Mouse (Mus musculus) liver, postnatal 0 days (tissue): ENCODE results near the gene Gcn1l1. TPM values are rescaled to one million over a fixed set of nuclear protein-coding genes. Genes with fewer than 3 reads are reported as not detected.

ENCODE experiments used
- ATAC-seq: fragments of 200-750 bp; cut with Nextera tagmentation; 2 replicates; pipeline ENCODE4 v1.8.0; 2017; ENCODE audit warnings: mild to moderate bottlenecking, moderate library complexity
- DNase-seq: peaks from one replicate; pipeline ENCODE4 v3.0.0-alpha.2; 2016
- H3K27ac ChIP-seq: fragments of 300-500 bp; sonication (generic); 2 replicates; pipeline ENCODE4 v1.5.1; 2014; ENCODE audit warnings: antibody characterized with exemption, moderate library complexity, mild to moderate bottlenecking, low read depth
- H3K27me3 ChIP-seq: fragments of 300-500 bp; sonication (generic); 2 replicates; pipeline ENCODE4 v1.6.1; 2014; ENCODE audit warnings: low read length, control low read depth, mixed read lengths; ENCODE audit not compliant: insufficient read depth
- H3K36me3 ChIP-seq: fragments of 300-500 bp; sonication (generic); replicated peaks from 2 replicates; pipeline ENCODE4 v1.6.1; 2014; ENCODE audit warnings: mild to moderate bottlenecking, control low read depth, low read length, moderate library complexity, mixed read lengths; ENCODE audit not compliant: insufficient read depth
- H3K4me1 ChIP-seq: fragments of 300-500 bp; sonication (generic); 2 replicates; pipeline ENCODE4 v1.6.1; 2014; ENCODE audit warnings: antibody characterized with exemption, mild to moderate bottlenecking, control low read depth; ENCODE audit not compliant: insufficient read depth
- H3K4me2 ChIP-seq: fragments of 300-500 bp; sonication (generic); 2 replicates; pipeline ENCODE4 v1.6.1; 2014; ENCODE audit warnings: low read depth, mild to moderate bottlenecking, low read length, moderate library complexity, mixed read lengths
- H3K4me3 ChIP-seq: fragments of 300-500 bp; sonication (generic); 2 replicates; pipeline ENCODE4 v1.5.1; 2014; ENCODE audit warnings: low read depth, low read length
- H3K9ac ChIP-seq: fragments of 300-500 bp; sonication (generic); replicated peaks from 2 replicates; pipeline ENCODE4 v1.6.1; 2014; ENCODE audit warnings: mild to moderate bottlenecking, moderate library complexity
- H3K9me3 ChIP-seq: fragments of 300-500 bp; sonication (generic); 2 replicates; pipeline ENCODE4 v1.6.1; 2016; ENCODE audit warnings: mild to moderate bottlenecking, control low read depth, low read length, mixed read lengths
- CTCF ChIP-seq: sonication (generic); IDR thresholded peaks from 2 replicates; pipeline ENCODE4 v1.5.1; 2016; ENCODE audit warnings: antibody characterized with exemption, low read depth
- EP300 ChIP-seq: IDR thresholded peaks from 2 replicates; pipeline ENCODE4 v1.6.1; 2016; ENCODE audit warnings: antibody characterized with exemption, low read depth, mild to moderate bottlenecking
- WGBS: fragments of 180-500 bp; shearing (Covaris S2); extraction: QIAGEN DNeasy Blood & Tissue Kit; methylation state at CpG from one replicate; pipeline ENCODE4 v1.1.7; 2014; ENCODE audit not compliant: insufficient replicate concordance; 5-methylcytosine and 5-hydroxymethylcytosine counted together
- microRNA-seq: library from miRNA; unstranded; fragments of <30 nt; microRNA quantifications from one replicate; pipeline ENCODE4, GENCODE M21; 2016
- polyA plus RNA-seq: library from polyadenylated mRNA; unstranded; fragments of >200 nt; fragmentation: Nextera tagmentation; extraction: Ambion mirVana; gene quantifications from 2 replicates; pipeline ENCODE4 v1.2.1, GENCODE M21; 2015

Gcn1l1 gene
- polyA plus RNA-seq, 1 experiment from 2014 or later, result 10.3 TPM

- no peak for ATAC-seq
- 83% methylated on average over 8 of the region's 8 CpGs for WGBS
- no peak overlapping the region for H3K4me3 ChIP-seq
- H3K9ac ChIP-seq, result no peak overlapping the region
- H3K27me3 ChIP-seq, result no peaks in the 10 kb centered on the region
- H3K4me2 ChIP-seq, result no peak overlapping the region
- H3K4me1 ChIP-seq, result no peaks in the 10 kb centered on the region
- no peaks in the 10 kb centered on the region for H3K9me3 ChIP-seq
- no peaks in the 10 kb centered on the region for H3K36me3 ChIP-seq
- no peak overlapping the region for H3K27ac ChIP-seq
- DNase-seq, result no peak
- no peak for TF ChIP-seq EP300
- no peak for TF ChIP-seq CTCF
Measured at GRCm38 (mm10) chr5:115671846-115672245, 106.8 kb downstream of the Gcn1l1 start.

Small RNA genes within 50 kb of the gene (microRNA-seq; reads per million reads assigned to microRNA genes)
- gene Mir7029 (not detected), gene Mir7030 (not detected)

Other genes starting within 250 kb of the Gcn1l1 start
- 86.0 and 90.6 TPM in 2 replicates for gene Srsf9, start 238.1 kb upstream of the Gcn1l1 start, polyA plus RNA-seq
- gene Gatc, start 224.1 kb upstream of the Gcn1l1 start, polyA plus RNA-seq, result 11.7 and 12.1 TPM in 2 replicates
- 20.3 and 24.2 TPM in 2 replicates for gene Triap1, start 224.0 kb upstream of the Gcn1l1 start, polyA plus RNA-seq
- 936 and 952 TPM in 2 replicates for gene Cox6a1, start 216.3 kb upstream of the Gcn1l1 start, polyA plus RNA-seq
- gene Msi1, start 135.7 kb upstream of the Gcn1l1 start, polyA plus RNA-seq, result 0.15 and 0.26 TPM in 2 replicates
- gene Pla2g1b, start 99.0 kb upstream of the Gcn1l1 start, polyA plus RNA-seq, result not detected in 2 replicates
- 3.5 and 3.9 TPM in 2 replicates for gene Sirt4, start 80.5 kb upstream of the Gcn1l1 start, polyA plus RNA-seq
- 14.9 and 16.3 TPM in 2 replicates for gene Pxn, start 58.6 kb upstream of the Gcn1l1 start, polyA plus RNA-seq
- gene Rplp0, start 5.8 kb upstream of the Gcn1l1 start, polyA plus RNA-seq, result 793 and 822 TPM in 2 replicates
- 7.6 and 8.6 TPM in 2 replicates for gene Rab35, start 66.7 kb downstream of the Gcn1l1 start, polyA plus RNA-seq
- 1.9 and 2.0 TPM in 2 replicates for gene Bicdl1, start 166.4 kb downstream of the Gcn1l1 start, polyA plus RNA-seq